Mouse (Mus musculus) splenic B cell, adult 2 months (primary cell): ENCODE measurements around the gene Hcn3.
A peak's percentile ranks its signal among the peaks of the same experiment; 100 is the strongest.

Experiments
- DNase-seq: peaks from one replicate; pipeline ENCODE4 v3.0.0-alpha.2; 2011; ENCODE audit warnings: low read depth, low spot score
- H3K27me3 ChIP-seq: 2 replicates; pipeline ENCODE4 v1.6.1; 2012; ENCODE audit warnings: mild to moderate bottlenecking, low read length, moderate library complexity, mixed read lengths; ENCODE audit not compliant: control insufficient read depth, poor library complexity, insufficient read depth, severe bottlenecking
- H3K36me3 ChIP-seq: 2 replicates; pipeline ENCODE4 v1.6.1; 2012; ENCODE audit warnings: mild to moderate bottlenecking, low read length, moderate library complexity, mixed read lengths; ENCODE audit not compliant: control insufficient read depth, poor library complexity, insufficient read depth, severe bottlenecking

The Hcn3 gene

DNA sequence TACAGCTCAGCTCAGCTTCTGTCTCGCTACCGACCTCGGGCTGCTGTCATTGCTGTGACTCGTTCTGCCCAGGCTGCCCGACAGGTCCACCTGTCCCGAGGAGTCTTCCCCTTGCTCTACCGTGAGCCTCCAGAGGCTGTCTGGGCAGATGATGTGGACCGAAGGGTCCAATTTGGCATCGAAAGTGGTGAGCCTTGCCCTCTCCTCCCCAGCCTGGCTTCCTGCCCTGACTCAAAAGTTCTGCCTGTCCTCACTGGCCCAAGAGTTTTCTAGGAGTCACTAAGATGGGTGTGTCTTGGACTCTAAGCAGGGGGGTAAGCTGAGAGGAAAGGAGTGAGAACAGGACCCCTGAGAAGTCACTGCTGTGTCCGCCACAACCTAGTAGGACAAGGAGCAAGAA lies 15.2 kb downstream of the Hcn3 start:
- no peaks in the 10 kb centered on the region for H3K36me3 ChIP-seq
- DNase-seq, result no peak
- no peaks in the 10 kb centered on the region for H3K27me3 ChIP-seq

DNA sequence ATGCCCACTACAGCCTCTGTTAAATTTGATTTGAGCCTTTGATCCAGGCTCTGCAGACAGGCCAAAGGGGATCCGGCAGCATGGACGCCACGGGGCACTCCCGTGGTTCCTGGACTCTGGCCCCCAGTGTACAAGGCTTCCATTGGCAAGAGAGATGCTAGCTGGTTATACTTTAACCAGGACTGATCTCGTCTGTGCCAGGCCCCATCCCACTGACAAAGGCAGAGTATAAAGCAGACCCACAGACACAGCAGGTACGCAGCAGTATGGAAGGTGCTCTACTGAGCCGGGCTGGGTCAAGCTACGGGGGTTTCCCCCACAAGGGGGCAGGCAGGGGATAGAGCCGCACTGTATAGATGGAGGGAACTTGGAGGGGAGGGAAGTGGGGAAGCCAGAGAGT lies 23.6 kb downstream of the Hcn3 start:
- Histone ChIP-seq H3K36me3 (no peaks in the 10 kb centered on the region), H3K27me3 (no peaks in the 10 kb centered on the region)
- no peak for DNase-seq

DNA sequence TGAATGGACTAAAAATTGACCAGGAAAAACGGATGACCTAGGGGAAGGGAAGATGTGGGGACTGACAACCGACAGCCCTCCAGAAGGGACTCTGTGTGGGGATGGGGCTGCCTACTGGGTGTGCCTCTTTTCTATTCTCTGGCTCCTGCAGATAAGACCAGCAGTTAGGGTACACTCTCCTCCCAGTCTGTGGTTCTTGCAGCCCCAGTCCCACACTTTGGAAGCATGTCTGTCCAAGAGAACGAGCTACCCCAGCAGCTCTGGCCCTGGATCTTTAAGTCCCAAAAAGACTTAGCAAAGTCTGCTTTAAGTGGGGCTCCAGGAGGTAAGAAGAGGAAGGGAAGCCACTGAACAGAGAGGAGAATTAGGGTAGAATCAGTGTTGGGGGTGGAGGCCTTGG lies 24.0 kb downstream of the Hcn3 start, which contains the start of gene Pklr:
Pklr (plus strand) TSS at position 185 of the 400 bp plus-strand sequence.
- no peak for DNase-seq

GRCm38 (mm10) chr3:89133752-89134151 lies 26.2 kb downstream of the Hcn3 start:
- no peak for DNase-seq
- Histone ChIP-seq H3K36me3 (no peaks in the 10 kb centered on the region), H3K27me3 (no peaks in the 10 kb centered on the region)

More for the DNA sequence above, 24.0 kb downstream of the Hcn3 start, which contains the start of gene Pklr:
- Histone ChIP-seq H3K27me3 (no peaks in the 10 kb centered on the region), H3K36me3 (no peaks in the 10 kb centered on the region)

DNA sequence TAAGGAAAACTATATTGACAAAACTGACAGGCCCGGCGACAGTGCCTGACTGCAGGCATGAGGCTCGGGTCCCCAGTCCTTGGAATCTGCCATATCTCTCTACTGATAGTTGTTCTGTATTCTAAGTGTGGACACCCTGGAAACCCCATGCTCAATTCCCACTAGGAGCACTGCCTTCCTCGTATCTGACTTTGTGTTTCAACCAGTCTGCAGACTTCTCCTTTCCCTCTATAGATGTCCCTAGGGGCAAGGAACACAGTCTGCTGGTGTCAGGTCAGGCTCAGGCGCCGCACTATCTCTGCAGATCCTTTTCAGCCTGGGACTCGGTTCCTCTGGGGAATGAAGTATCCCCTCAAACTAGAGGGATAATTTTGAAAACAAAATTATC lies 26.9 kb downstream of the Hcn3 start:
- Histone ChIP-seq H3K36me3 (no peaks in the 10 kb centered on the region), H3K27me3 (no peaks in the 10 kb centered on the region)
- DNase-seq, result no peak

GRCm38 (mm10) chr3:89132285-89133062 lies 27.5 kb downstream of the Hcn3 start:
- no peaks in the 10 kb centered on the region for H3K27me3 ChIP-seq
- no peak for DNase-seq
- H3K36me3 ChIP-seq, result no peaks in the 10 kb centered on the region

DNA sequence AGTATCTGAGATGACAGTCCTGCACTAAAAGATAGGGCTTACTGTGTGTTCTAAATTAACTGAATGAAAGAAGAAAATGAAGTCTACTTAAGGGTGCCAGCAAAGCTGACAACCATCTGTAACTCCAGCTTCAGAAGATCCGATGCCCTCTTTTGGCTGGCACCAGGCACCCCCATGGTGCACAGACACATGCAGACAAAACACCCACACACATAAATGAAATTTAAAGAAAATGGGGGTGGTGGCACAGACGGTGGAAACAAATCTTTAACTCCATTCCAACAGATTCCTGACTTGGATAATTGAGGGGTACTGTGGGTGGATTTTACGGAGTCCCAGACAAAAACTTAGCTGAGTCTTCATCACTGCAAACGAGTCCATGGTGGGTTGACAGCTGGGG lies 28.2 kb downstream of the Hcn3 start:
- DNase-seq, result no peak
- Histone ChIP-seq H3K27me3 (no peaks in the 10 kb centered on the region), H3K36me3 (no peaks in the 10 kb centered on the region)

DNA sequence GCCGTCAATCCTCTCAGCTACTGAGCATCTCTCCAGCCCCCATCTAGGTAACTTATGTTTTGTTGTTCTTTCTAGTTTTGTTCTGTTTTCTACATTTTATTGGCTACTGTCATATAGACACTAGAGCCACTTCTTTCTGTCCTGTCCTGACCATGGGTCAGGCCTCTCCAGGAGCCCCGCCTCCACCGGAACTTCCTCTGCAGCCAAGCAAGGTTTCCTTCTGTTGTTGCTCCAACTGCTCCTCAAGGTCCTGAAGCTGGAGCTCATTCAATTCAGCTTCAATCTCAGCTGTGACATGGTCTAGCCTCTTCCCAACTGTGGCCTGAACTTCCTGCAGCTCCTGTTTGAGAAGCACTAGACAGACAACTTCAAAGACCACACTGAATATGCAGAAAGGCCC lies 30.1 kb downstream of the Hcn3 start:
- H3K27me3 ChIP-seq, result no peaks in the 10 kb centered on the region
- DNase-seq, result no peak
- H3K36me3 ChIP-seq, result no peaks in the 10 kb centered on the region

- Histone ChIP-seq H3K36me3 (no peaks in the 10 kb centered on the region), H3K27me3 (no peaks in the 10 kb centered on the region)
- no peak for DNase-seq
These were observed 34.0 kb downstream of the Hcn3 start for GRCm38 (mm10) chr3:89125981-89126380.

DNA sequence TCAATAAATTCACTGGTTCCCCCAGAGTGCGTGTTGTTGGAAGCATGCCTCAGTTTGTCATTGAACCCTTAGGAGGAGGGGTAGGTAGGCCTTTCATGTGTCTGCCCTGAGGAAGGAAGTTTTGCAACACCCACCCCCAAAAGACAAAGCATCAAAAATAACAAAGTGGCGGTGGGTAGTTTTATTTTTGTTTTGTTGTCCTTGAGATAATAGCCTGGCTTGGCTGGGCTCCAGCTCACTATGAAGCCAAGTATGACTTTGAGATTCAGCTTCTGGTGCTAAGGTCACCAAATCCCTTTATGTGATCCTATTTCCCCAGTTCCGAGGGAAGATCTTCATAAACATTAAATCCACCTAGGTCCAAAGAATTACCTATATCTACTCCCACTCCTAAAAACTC lies 35.8 kb downstream of the Hcn3 start:
- Histone ChIP-seq H3K27me3 (no peaks in the 10 kb centered on the region), H3K36me3 (no peaks in the 10 kb centered on the region)
- no peak for DNase-seq

DNA sequence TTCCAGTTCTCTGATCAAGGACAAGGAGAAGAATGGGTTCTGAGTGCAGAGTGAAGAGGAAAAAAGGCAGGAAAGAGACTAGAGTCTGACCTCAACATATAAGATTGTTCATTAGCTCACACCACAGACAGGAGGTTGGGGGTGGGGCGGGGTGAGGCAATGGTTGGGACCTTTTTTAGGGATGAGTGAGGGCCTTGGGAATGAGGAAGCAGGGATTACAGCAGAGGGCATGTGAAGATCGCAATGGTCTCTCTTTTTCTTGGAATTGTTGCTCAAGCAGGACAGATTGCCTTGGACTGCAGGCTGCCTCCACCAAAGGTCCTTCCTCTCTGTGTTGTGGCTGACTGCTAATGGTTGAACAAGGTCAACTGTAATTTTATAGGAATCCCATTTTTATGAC lies 36.7 kb downstream of the Hcn3 start:
- no peak for DNase-seq
- no peaks in the 10 kb centered on the region for H3K36me3 ChIP-seq
- H3K27me3 ChIP-seq, result no peaks in the 10 kb centered on the region

DNA sequence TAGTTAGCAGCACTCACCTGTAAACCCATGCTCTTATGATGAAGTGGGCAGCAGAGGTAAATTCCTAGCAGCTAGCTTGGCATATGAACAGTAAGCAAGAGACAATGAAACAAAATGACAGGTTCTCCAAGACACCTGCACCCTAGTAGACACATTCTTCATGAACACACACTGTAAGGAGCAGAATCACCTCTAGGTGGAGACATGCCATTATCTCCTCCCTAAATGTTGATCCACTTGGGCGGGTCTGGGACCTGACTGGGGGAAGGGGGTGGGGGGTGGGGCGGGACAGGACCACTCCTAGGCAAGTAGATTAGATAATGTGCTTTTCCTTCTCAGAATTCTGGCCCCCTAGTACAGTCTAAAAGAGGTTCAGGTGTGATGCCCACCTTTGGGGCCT lies 44.5 kb downstream of the Hcn3 start:
- Histone ChIP-seq H3K27me3 (no peaks in the 10 kb centered on the region), H3K36me3 (no peaks in the 10 kb centered on the region)
- DNase-seq, result peak; percentile 72

DNA sequence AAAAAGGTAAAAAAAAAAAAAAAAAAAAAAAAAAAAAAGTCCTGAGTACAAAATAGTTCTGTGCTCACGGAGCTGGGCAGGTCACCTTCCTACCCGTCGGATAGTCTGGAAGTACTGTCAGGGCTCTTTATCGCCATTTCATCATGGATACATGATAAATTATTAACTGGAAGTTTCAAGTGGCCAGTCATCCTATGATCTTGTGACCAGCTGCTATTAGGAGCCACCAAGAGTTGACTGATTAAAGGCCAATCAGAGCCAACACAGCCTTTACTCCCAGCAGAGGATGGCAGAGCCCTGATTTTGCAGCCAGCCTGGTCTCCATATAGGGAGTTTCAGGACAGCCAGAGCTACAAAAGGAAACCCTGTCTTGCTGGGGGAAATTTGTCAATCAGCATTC lies 46.9 kb downstream of the Hcn3 start:
- Histone ChIP-seq H3K36me3 (no peaks in the 10 kb centered on the region), H3K27me3 (no peaks in the 10 kb centered on the region)
- no peak for DNase-seq

DNA sequence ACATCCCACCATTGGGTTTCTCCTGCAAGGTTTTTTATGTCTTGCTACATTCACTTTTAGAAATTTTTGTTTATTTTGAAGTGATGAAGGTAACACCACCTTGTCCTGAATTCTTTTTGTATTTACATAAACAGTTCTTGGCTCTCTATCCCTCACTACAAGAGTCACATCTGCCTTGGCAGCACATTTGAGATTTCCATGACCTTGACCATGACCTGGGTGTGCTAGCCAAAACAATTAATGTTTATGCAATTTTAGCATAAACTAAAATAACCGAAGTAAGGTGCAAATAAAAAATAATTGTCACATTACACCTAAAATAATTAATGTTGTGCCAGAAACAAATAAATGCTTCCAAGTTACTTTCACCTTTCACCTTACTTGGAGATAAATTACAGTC lies 51.9 kb downstream of the Hcn3 start:
- Histone ChIP-seq H3K36me3 (no peaks in the 10 kb centered on the region), H3K27me3 (no peaks in the 10 kb centered on the region)
- no peak for DNase-seq

GRCm38 (mm10) chr3:89107545-89107944 lies 52.5 kb downstream of the Hcn3 start:
- Histone ChIP-seq H3K27me3 (no peaks in the 10 kb centered on the region), H3K36me3 (no peaks in the 10 kb centered on the region)
- DNase-seq, result no peak

DNA sequence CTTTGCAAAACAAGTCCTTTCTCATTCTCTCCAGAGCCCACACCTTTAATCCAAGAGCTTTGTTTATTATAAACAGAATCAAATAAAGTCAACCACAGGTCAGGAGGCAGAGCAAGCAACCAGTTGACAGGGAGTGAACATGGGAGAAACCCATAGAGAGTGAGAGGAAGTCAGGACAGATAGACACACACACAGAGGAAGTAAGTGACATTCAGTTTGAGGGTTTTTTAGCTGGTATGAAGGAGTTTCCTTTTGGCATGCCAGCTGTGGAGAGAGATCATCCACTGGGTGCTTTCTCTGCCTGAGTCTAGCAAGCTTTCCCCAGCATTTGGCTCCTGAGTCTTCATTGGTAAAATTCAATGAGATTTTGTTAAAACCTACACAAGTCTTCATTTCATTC lies 53.1 kb downstream of the Hcn3 start:
- no peak for DNase-seq
- H3K27me3 ChIP-seq, result no peaks in the 10 kb centered on the region
- no peaks in the 10 kb centered on the region for H3K36me3 ChIP-seq
